Comparison of ENCODE assay signal across 10 mouse cellular contexts in the genomic region with DNA sequence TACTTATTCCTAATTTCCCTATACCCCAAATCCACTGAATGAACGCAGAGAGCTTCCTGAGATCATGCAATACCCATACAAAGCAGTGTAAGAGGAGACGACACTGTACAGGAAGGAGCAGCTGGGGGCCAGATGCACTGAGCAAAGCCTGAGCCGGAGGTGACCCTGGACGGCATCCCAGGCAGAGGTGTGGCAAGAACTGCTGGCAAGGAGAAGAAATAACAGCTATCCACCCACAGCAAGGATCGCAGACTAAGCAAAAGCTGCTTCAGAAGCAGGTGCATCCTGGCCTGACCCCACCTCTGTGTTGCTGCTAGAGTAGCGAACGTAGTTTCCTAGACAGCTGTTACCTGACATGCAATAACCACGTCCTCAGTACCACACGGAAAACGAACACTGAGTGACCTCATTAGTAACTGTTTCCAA. TPM values are rescaled to one million over a fixed set of nuclear protein-coding genes. Genes with fewer than 3 reads are reported as not detected.
DNase-seq lines count a peak whose midpoint lies in the region; ATAC-seq and TF ChIP-seq lines count a peak whose summit lies in the region.
"Had no signal": no experiment of that assay in that cellular context is flagged by ENCODE, and none has a peak within 500 bp of the region (broad histone marks: within the 10 kb centered on the region; RNA-seq: fewer than 3 reads in every experiment).

No protein-coding gene starts in this region.

- ATAC-seq in kidney, embryonic 15.5 days (replicated peaks; ENCODE audit: low FRiP score), result no peak
- ATAC-seq in embryonic facial prominence, embryonic 11.5 days (replicated peaks; ENCODE audit: insufficient number of reproducible peaks, low FRiP score, low TSS enrichment, low read depth), result no peak
- peak; percentile 64 for ATAC-seq in intestine, postnatal 0 days
- ATAC-seq: Patski had no signal

- no peak overlapping the region for H3K4me2 ChIP-seq in kidney, embryonic 15.5 days
- no peak overlapping the region for H3K4me2 ChIP-seq in embryonic facial prominence, embryonic 11.5 days (ENCODE audit: low read depth, low read length)
- no peak overlapping the region for H3K4me2 ChIP-seq in intestine, postnatal 0 days (replicated peaks; ENCODE audit: low read depth)
- H3K4me2 ChIP-seq: neural tube, embryonic 12.5 days had no signal

- no peaks in the 10 kb centered on the region for H3K4me1 ChIP-seq in kidney, adult 2 months (ENCODE audit: control insufficient read depth, insufficient read depth, low read length)
- H3K4me1 ChIP-seq in kidney, embryonic 15.5 days, result peaks cover 4% of the 10 kb centered on the region; the same call in 1 of the 2 replicates
- no peaks in the 10 kb centered on the region for H3K4me1 ChIP-seq in embryonic facial prominence, embryonic 11.5 days (ENCODE audit: control insufficient read depth, insufficient read depth, low read length)
- H3K4me1 ChIP-seq in intestine, postnatal 0 days (replicated peaks; ENCODE audit: control insufficient read depth, insufficient read depth, low read length), result no peaks in the 10 kb centered on the region
- H3K4me1 ChIP-seq: neural tube, embryonic 12.5 days had no signal

- no peak for TF ChIP-seq CTCF in kidney, adult 2 months (conservative IDR thresholded peaks at IDR 0.05; ENCODE audit: insufficient read depth, insufficient read length, low read depth, low read length)
- TF ChIP-seq CTCF in intestine, postnatal 0 days (IDR thresholded peaks at IDR 0.05; ENCODE audit: low read depth), result no peak

- intact Hi-C loops in left cerebral cortex, postnatal 4 days (cut with DNase I), result no loop called here

- 31% methylated on average over 10 of the region's 10 CpGs for WGBS in kidney, adult 2 months
- WGBS in kidney, embryonic 15.5 days, result 53% methylated on average over 10 of the region's 10 CpGs
- WGBS in embryonic facial prominence, embryonic 11.5 days, result 48% methylated on average over 10 of the region's 10 CpGs
- WGBS in intestine, postnatal 0 days, result 40% methylated on average over 10 of the region's 10 CpGs

- H3K4me3 ChIP-seq in kidney, adult 2 months (ENCODE audit: insufficient read depth, low read depth, low read length), result no peak overlapping the region
- H3K4me3 ChIP-seq in kidney, embryonic 15.5 days (replicated peaks), result no peak overlapping the region
- H3K4me3 ChIP-seq in embryonic facial prominence, embryonic 11.5 days (ENCODE audit: low read depth, low read length), result no peak overlapping the region
- no peak overlapping the region for H3K4me3 ChIP-seq in intestine, postnatal 0 days (ENCODE audit: low read depth, low read length)
- H3K4me3 ChIP-seq: neural tube, embryonic 12.5 days had no signal

- peak; percentile 70 for DNase-seq in kidney, adult 2 months
- DNase-seq in embryonic facial prominence, embryonic 11.5 days (ENCODE audit: low spot score), result peak; percentile 22
- peak; percentile 23 to 53 for DNase-seq in thymus, adult 18-20 months
- no peak for DNase-seq in layer of hippocampus, postnatal 25 days (ENCODE audit: extremely low spot score in 1 of 2, low spot score in 1 of 2)
- no peak for DNase-seq in left cerebral cortex, postnatal 4 days
- DNase-seq in cerebellum, postnatal 36 days, result no peak

- no peaks in the 10 kb centered on the region for H3K36me3 ChIP-seq in kidney, adult 2 months (ENCODE audit: control insufficient read depth, insufficient read depth, low read length)
- H3K36me3 ChIP-seq in kidney, embryonic 15.5 days, result peaks cover 12% of the 10 kb centered on the region; the same call in 1 of the 2 replicates
- H3K36me3 ChIP-seq in embryonic facial prominence, embryonic 11.5 days (replicated peaks; ENCODE audit: control insufficient read depth, insufficient read depth, low read depth, low read length), result no peaks in the 10 kb centered on the region
- peaks cover 15% of the 10 kb centered on the region for H3K36me3 ChIP-seq in intestine, postnatal 0 days (ENCODE audit: control insufficient read depth, insufficient read depth)
- H3K36me3 ChIP-seq: neural tube, embryonic 12.5 days had no signal

- no peaks in the 10 kb centered on the region for H3K27me3 ChIP-seq in kidney, adult 2 months (replicated peaks; ENCODE audit: control insufficient read depth, insufficient read depth, low read length)
- no peaks in the 10 kb centered on the region for H3K27me3 ChIP-seq in kidney, embryonic 15.5 days
- H3K27me3 ChIP-seq in embryonic facial prominence, embryonic 11.5 days (ENCODE audit: control insufficient read depth, insufficient read depth, low read length), result no peaks in the 10 kb centered on the region
- H3K27me3 ChIP-seq in intestine, postnatal 0 days (replicated peaks; ENCODE audit: control insufficient read depth, insufficient read depth, low read length), result no peaks in the 10 kb centered on the region
- H3K27me3 ChIP-seq: neural tube, embryonic 12.5 days; Patski had no signal

- H3K9me3 ChIP-seq in kidney, embryonic 15.5 days (replicated peaks), result no peaks in the 10 kb centered on the region
- no peaks in the 10 kb centered on the region for H3K9me3 ChIP-seq in embryonic facial prominence, embryonic 11.5 days (replicated peaks; ENCODE audit: control insufficient read depth, low read length)
- no peaks in the 10 kb centered on the region for H3K9me3 ChIP-seq in intestine, postnatal 0 days (ENCODE audit: control insufficient read depth)
- H3K9me3 ChIP-seq: neural tube, embryonic 12.5 days had no signal

- no peak overlapping the region for H3K27ac ChIP-seq in kidney, adult 2 months (ENCODE audit: insufficient read depth, low read depth, low read length)
- no peak overlapping the region for H3K27ac ChIP-seq in kidney, embryonic 15.5 days
- no peak overlapping the region for H3K27ac ChIP-seq in embryonic facial prominence, embryonic 11.5 days (replicated peaks; ENCODE audit: low read depth, low read length)
- H3K27ac ChIP-seq in intestine, postnatal 0 days (ENCODE audit: low read depth, low read length), result no peak overlapping the region
- H3K27ac ChIP-seq: neural tube, embryonic 12.5 days had no signal

- H3K9ac ChIP-seq in kidney, embryonic 15.5 days, result no peak overlapping the region
- H3K9ac ChIP-seq in embryonic facial prominence, embryonic 11.5 days (replicated peaks; ENCODE audit: low read length), result no peak overlapping the region
- no peak overlapping the region for H3K9ac ChIP-seq in intestine, postnatal 0 days (ENCODE audit: low read depth, low read length)
- H3K9ac ChIP-seq: neural tube, embryonic 12.5 days had no signal

- TF ChIP-seq POLR2A in kidney, adult 2 months (IDR thresholded peaks at IDR 0.05; ENCODE audit: low read depth, low read length), result no peak

RNA-seq across cellular contexts. Expression of a gene that starts 39.1 kb away (rescaled TPM):
- 97.0 and 105 TPM in 2 replicates for polyA plus RNA-seq in kidney, adult 2 months (2012; rRNA removed)
- polyA plus RNA-seq in kidney, embryonic 15.5 days (2015; fragmentation: Nextera tagmentation; extraction: Ambion mirVana), result 117 and 125 TPM in 2 replicates
- polyA plus RNA-seq in embryonic facial prominence, embryonic 11.5 days (2014; fragmentation: Nextera tagmentation; extraction: Ambion mirVana), result 70.7 and 73.1 TPM in 2 replicates
- polyA plus RNA-seq in intestine, postnatal 0 days (2015; fragmentation: Nextera tagmentation; extraction: Ambion mirVana), result 104 and 107 TPM in 2 replicates
- 10 to 100 TPM; 21.6 to 21.7 TPM for total RNA-seq in layer of hippocampus, postnatal 25 days (2021)
- 10 to 100 TPM; 11.6 to 12.6 TPM for total RNA-seq in left cerebral cortex, postnatal 4 days (2021)

RNA-seq across cellular contexts. Expression of a gene that starts 39.4 kb away (rescaled TPM):
- polyA plus RNA-seq in kidney, adult 2 months (2012; rRNA removed), result 5.3 and 6.0 TPM in 2 replicates
- polyA plus RNA-seq in kidney, embryonic 15.5 days (2015; fragmentation: Nextera tagmentation; extraction: Ambion mirVana), result 14.0 and 14.3 TPM in 2 replicates
- polyA plus RNA-seq in embryonic facial prominence, embryonic 11.5 days (2014; fragmentation: Nextera tagmentation; extraction: Ambion mirVana), result 12.7 and 15.9 TPM in 2 replicates
- polyA plus RNA-seq in intestine, postnatal 0 days (2015; fragmentation: Nextera tagmentation; extraction: Ambion mirVana), result 3.4 and 6.1 TPM in 2 replicates
- 1 to 10 TPM; 4.2 to 4.6 TPM for total RNA-seq in layer of hippocampus, postnatal 25 days (2021)
- 1 to 10 TPM; 1.5 to 2.2 TPM for total RNA-seq in left cerebral cortex, postnatal 4 days (2021)

RNA-seq across cellular contexts. Expression of a gene that starts 54.9 kb away (rescaled TPM):
- 11.2 and 11.7 TPM in 2 replicates for polyA plus RNA-seq in kidney, adult 2 months (2012; rRNA removed)
- polyA plus RNA-seq in kidney, embryonic 15.5 days (2015; fragmentation: Nextera tagmentation; extraction: Ambion mirVana), result 14.5 and 18.5 TPM in 2 replicates
- 6.0 and 6.8 TPM in 2 replicates for polyA plus RNA-seq in embryonic facial prominence, embryonic 11.5 days (2014; fragmentation: Nextera tagmentation; extraction: Ambion mirVana)
- polyA plus RNA-seq in intestine, postnatal 0 days (2015; fragmentation: Nextera tagmentation; extraction: Ambion mirVana), result 13.6 and 16.7 TPM in 2 replicates
- total RNA-seq in layer of hippocampus, postnatal 25 days (2021), result 10 to 100 TPM; 89.5 to 91.9 TPM
- total RNA-seq in left cerebral cortex, postnatal 4 days (2021), result 10 to 100 TPM; 58.1 to 60.3 TPM

Comparison
In these comparisons a context has a peak if more than half of its experiments do, and no peak if none do; other contexts are left out.
1. DNase-seq: peak in kidney, adult 2 months (single experiment), embryonic facial prominence, embryonic 11.5 days (single experiment) and thymus, adult 18-20 months (2 of 2); none in layer of hippocampus, postnatal 25 days (0 of 2), left cerebral cortex, postnatal 4 days (single experiment) and cerebellum, postnatal 36 days (0 of 2).